Mouse (Mus musculus) embryo, embryonic 10 days (tissue): Measurements from ENCODE around the gene Paxx.
A peak's percentile ranks its signal among the peaks of the same experiment; 100 is the strongest.
"Not testable (repeated sequence)": the region's sequence is repeated elsewhere in the genome, so short reads cannot be mapped to it uniquely, and the experiment has no call there.

ENCODE experiments used
- DNase-seq: peaks from one replicate; pipeline ENCODE4 v3.0.0-alpha.2; 2015; ENCODE audit warnings: low spot score

Paxx gene

DNA sequence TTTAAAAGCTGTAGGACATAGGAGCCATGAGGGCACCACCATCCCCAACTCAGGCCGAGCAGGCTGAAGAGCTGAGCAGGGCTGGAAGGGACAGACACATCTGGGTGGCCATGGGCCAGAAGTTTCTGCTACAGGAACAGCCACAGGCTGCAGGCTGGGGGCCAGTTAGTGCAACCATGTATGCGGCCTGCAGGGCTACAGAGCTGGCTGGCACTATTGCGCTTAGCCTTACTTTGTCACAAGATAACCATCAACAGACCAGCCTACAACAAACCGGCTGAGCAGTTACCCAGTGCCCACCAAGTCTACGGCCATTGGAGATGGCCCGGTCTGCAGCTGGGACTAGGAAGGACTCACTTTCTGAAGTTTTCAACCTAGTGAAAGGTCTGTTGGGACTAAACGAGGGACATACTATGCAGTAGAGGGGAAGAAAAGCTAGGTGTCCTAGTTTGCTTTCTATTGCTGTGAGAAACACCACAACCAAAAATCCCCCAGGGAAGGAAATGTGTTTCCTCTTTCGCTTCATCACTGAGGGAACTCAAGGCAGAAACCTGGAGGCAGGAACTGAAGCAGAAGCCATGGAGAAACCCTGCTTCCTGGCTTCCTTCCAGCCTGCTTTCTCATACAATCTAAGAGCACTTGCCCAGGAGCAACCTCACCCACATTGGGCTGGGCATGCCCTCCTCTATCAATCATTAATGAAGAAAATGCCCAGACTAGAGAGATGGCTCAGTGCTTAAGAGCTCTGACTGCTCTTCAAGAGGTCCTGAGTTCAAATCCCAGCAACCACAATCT, 9.8 kb downstream of the Paxx start:
- no peak for DNase-seq

GRCm38 (mm10) chr2:25442682-25443081, 18.2 kb downstream of the Paxx start:
- DNase-seq, result no peak

DNA sequence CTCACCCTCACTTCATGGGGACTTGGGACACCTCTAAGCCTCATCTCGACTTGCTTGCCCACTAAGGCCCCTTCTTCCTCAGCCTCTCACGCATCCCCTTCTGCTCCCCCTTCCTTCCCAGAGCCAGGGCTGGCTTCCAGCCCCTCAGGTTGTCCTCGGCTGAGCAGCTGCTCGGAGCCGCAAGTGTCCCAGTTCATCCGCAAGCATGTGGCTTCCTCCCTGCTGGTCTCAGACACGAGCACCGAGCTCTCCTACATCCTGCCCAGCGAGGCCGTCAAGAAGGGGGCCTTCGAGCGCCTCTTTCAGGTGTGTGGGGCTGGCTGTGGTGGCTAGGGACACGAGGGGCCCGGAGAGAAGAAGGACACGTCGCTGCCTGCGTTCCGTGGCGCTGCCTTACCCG, 19.8 kb downstream of the Paxx start:
- DNase-seq, result no peak

- DNase-seq, result no peak
Measured at GRCm38 (mm10) chr2:25436286-25436820, 24.5 kb downstream of the Paxx start.

GRCm38 (mm10) chr2:25434292-25434691, 26.6 kb downstream of the Paxx start:
- DNase-seq, result no peak

- no peak for DNase-seq
Measured at GRCm38 (mm10) chr2:25433101-25433500, 27.8 kb downstream of the Paxx start.

DNA sequence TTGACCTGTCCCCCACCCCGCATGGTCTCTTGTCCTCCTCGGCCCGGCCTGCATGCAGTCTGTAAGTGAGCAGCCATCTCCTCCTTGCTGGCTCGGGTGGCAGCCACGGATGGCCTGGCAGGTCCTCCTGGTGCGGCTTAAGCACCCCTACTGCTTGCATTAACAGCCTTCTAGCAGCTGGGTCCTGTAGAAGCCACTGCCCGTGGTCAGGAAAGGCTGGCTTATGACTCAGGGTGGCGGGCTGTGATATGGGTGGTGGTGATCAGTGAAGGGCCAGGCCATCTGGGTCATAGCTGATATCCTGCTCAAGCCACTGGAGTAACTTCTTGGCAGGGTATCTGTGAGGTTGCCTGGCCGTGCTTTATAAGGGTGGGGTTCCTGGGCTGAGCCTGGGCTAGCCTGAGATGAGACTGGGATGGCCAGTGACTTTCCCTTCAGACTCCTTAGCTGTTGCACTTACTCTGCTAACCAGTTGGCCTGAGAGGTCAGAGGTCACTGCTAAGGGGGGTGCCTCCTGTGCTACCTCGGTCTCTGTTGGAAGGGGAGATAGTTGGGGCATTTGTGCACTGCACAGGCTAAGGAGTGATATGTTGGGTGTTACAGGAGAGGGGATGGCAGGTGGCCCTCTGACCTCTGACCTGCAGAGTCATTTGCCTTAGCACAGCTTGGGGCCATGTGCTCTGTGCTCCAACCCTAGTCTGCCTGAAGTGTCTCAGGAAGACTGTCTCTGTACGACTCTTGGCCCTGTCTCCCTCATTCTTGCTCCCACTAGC, 28.4 kb downstream of the Paxx start:
- DNase-seq, result peak; percentile 43

- DNase-seq, result peak; percentile 18
Measured at GRCm38 (mm10) chr2:25431308-25431855, 29.5 kb downstream of the Paxx start.

DNA sequence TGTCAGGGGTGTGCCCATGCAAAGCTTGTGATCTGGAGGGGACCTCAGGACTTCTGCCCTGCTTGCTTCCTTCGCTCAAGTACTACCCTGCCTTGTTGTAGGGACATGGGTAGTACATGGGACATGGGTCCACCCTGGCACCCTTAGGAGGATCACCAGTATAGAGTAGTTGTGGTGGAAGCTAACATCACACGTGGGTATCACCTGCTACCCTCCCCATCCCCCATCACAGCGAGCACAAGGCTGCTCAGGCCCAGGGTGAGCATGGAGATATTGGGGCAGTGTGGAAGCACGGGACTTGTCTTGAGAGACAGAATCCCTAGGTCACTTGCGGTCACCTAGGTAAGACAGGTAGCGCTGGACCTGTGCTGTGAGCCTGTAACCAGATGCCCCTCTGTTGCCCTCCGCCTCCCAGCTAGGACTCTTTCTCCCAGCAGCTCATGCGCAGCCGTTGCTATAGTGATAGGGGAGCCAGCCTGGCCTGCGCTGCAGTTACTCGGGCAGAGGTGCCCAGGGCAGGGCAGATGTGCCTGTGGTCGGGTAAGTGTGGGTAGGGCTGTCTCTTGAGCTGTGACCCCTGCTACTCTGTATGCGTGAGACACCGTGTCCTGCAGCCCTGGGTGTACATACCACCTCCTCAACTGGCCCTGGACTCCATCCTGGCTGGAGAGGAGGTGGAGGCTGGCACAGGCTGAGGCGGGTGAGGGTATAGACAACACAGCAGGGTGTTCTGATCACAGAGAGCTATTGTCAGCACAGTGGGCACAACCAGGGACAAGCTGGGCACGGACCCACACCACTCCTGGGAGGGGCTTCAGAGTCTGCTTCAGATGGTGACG, 30.3 kb downstream of the Paxx start:
- peak; percentile 20 for DNase-seq

GRCm38 (mm10) chr2:25429435-25430180, 31.3 kb downstream of the Paxx start:
- no peak for DNase-seq

GRCm38 (mm10) chr2:25428442-25429236, 32.3 kb downstream of the Paxx start, which contains the start of gene Abca2:
Abca2 (plus strand) TSS chr2:25428703.
- DNase-seq, result peak; percentile 92

- no peak for DNase-seq
Measured at GRCm38 (mm10) chr2:25427256-25427655, 33.6 kb downstream of the Paxx start.

DNA sequence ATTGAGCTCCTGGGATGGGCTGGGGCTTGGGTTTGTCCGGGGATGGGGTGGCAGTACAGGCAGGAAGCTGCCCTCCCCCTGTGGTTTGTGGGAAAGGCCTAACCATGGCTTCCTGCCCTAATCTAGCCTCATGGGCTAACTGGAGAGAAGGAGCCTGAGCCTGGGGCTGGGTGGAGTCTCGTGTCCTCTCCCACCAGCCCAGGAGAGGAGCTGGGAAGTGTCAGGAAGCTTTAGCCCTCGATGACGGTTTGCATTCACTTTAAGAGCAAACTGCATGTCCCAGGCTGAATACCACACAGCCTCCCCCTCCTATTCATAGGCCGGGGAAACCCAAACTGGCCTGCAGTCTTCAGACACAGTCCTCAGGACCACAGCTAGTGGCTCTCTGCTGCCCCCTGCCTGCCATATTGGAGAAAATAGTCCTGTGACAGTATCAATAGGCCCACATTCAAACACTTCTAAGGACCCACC, 34.1 kb downstream of the Paxx start:
- DNase-seq, result peak; percentile 88

- DNase-seq, result no peak
Measured at GRCm38 (mm10) chr2:25425481-25425880, 35.4 kb downstream of the Paxx start.

DNA sequence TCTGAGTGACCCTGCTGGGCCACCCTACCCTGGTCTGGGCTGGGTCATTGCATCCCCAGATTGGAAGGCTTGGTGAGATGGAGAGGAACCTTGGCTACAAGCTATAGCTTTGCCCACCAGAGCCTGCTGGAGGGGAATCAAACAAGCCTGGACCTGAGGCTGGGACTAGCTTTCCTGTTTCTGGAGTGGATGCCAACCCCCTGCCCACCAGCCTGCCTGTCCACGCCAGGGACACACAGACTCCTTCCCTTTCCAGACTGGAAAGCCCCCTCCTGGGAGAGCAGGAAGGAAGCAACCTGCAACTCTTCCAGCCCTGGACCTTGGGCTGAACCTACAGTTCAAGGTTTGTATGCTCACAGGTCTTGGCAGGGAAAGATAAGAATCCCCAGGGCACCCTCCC, 37.3 kb downstream of the Paxx start:
- no peak for DNase-seq

DNA sequence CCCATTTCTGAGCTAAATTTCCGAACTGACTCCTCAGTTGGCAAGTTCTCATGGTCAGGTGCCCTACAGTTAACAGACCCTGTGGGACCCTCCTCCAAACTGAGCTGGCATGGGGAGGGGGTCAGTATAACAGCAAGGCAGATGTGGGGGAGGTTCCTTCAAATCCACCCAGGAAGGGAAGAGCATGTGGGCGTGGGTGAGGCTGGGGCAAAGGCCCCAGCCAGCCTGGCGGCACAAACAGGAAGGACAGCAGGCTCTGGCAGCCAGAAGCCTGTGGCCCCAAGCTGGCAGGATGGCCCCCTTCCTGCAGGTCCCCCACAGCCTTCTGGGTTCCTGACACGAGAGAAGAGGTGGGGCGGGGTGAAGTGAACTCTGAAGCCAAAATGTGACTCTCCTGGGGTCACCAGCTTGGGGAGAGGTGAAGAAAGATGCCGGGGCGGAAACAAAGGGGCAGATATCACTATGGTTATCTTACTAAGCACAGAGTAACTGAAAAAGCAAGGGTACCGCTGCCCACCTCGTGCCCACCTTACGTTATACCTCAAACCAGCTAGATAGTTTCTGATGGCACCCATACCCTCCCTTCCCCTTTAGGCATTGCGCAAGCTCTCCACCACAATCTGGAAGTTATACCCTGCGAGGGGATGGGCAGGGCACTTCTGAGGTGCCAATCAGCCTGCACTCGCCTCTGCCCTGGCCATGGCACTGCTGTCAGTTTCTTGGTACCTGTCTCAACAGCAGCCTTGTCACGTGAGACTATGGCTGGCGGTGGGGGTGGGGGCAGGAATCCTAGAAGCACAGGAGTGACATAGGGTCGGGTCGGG, 38.1 kb downstream of the Paxx start, which contains the start of gene Fut7:
Gene Fut7 (plus strand): TSS at position 681 of the 824 bp plus-strand sequence.
- DNase-seq, result no peak

GRCm38 (mm10) chr2:25421896-25422295, 39.0 kb downstream of the Paxx start:
- DNase-seq, result peak; percentile 71

- no peak for DNase-seq
Measured at GRCm38 (mm10) chr2:25417426-25417825, 43.5 kb downstream of the Paxx start.

DNA sequence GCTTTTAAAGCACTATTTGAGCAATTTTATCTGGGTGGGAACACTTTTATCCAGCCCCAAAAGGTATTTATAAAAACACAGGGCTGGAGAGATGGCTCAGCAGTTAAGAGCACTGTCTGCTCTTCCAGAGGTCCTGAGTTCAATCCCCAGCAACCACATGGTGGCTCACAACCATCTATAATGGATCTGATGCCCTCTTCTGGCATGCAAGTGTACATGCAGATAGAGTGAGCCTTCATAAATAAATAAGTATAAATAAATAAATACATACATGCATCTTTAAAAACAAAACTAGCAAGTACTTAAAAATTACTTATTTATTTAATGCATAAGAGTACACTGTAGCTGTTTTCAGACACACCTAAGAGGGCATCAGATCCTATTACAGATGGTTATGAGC, 47.5 kb downstream of the Paxx start:
- not testable (repeated sequence) for DNase-seq
